Mouse (Mus musculus) limb, embryonic 15.5 days (tissue): Measurements from ENCODE around the gene Wdfy3. TPM values are rescaled to one million over a fixed set of nuclear protein-coding genes. Genes with fewer than 3 reads are reported as not detected.

Experiments
- ATAC-seq: fragments of 200-750 bp; cut with Nextera tagmentation; 2 replicates; pipeline ENCODE4 v1.8.0; 2017; ENCODE audit warnings: low read depth, moderate TSS enrichment; ENCODE audit not compliant: insufficient number of reproducible peaks, low FRiP score, low TSS enrichment
- H3K27ac ChIP-seq: fragments of 300-500 bp; sonication (generic); 2 replicates; pipeline ENCODE4 v1.5.1; 2015; ENCODE audit warnings: moderate library complexity, mild to moderate bottlenecking, inconsistent platforms
- H3K27me3 ChIP-seq: fragments of 300-500 bp; sonication (generic); 2 replicates; pipeline ENCODE4 v1.6.1; 2015; ENCODE audit warnings: inconsistent platforms
- H3K36me3 ChIP-seq: fragments of 300-500 bp; sonication (generic); 2 replicates; pipeline ENCODE4 v1.6.1; 2015; ENCODE audit warnings: inconsistent platforms
- H3K4me1 ChIP-seq: fragments of 300-500 bp; sonication (generic); 2 replicates; pipeline ENCODE4 v1.6.1; 2015; ENCODE audit warnings: inconsistent platforms
- H3K4me2 ChIP-seq: fragments of 300-500 bp; sonication (generic); 2 replicates; pipeline ENCODE4 v1.6.1; 2015; ENCODE audit warnings: mild to moderate bottlenecking, inconsistent platforms
- H3K4me3 ChIP-seq: fragments of 300-500 bp; sonication (generic); 2 replicates; pipeline ENCODE4 v1.5.1; 2015; ENCODE audit warnings: mild to moderate bottlenecking, inconsistent platforms
- H3K9ac ChIP-seq: fragments of 300-500 bp; sonication (generic); 2 replicates; pipeline ENCODE4 v1.6.1; 2015; ENCODE audit warnings: inconsistent platforms
- H3K9me3 ChIP-seq: fragments of 300-500 bp; sonication (generic); 2 replicates; pipeline ENCODE4 v1.6.1; 2016; ENCODE audit warnings: inconsistent platforms
- WGBS: fragments of 180-500 bp; shearing (Covaris S2); methylation state at CpG from one replicate; pipeline ENCODE4 v1.1.7; 2015; 5-methylcytosine and 5-hydroxymethylcytosine counted together
- polyA plus RNA-seq: library from polyadenylated mRNA; unstranded; fragments of >200 nt; fragmentation: Nextera tagmentation; extraction: Ambion mirVana; gene quantifications from 2 replicates; pipeline ENCODE4 v1.2.1, GENCODE M21; 2015

The Wdfy3 gene
- polyA plus RNA-seq, 1 experiment from 2014 or later, result 14.4 TPM

DNA sequence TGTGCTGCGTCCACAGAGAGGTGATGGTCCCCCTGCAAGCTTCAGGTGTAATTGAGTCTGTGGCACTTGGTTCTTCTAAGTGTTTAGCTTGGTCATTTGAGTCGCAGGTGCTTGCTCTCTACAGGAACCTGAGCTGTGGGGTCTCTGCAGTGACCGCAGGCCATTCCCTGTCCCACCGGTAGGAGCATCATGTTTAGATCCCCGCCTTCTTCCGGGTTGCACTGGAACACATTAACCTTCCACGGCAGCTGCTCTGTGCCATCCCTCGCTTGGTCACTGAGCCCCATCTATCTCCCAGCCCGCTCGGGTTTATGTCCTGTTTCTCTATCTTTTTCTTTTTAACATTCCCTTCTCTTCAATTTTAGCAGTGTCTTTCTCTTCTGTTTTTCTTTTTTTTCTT, 250.5 kb downstream of the Wdfy3 start:
- no peaks in the 10 kb centered on the region for H3K4me1 ChIP-seq
- no peak overlapping the region for H3K4me2 ChIP-seq
- no peaks in the 10 kb centered on the region for H3K9me3 ChIP-seq
- 52% methylated on average over 10 of the region's 10 CpGs for WGBS
- no peak for ATAC-seq
- H3K9ac ChIP-seq, result no peak overlapping the region
- peaks cover 22% of the 10 kb centered on the region for H3K27me3 ChIP-seq
- no peak overlapping the region for H3K4me3 ChIP-seq
- no peak overlapping the region for H3K27ac ChIP-seq
- no peaks in the 10 kb centered on the region for H3K36me3 ChIP-seq

DNA sequence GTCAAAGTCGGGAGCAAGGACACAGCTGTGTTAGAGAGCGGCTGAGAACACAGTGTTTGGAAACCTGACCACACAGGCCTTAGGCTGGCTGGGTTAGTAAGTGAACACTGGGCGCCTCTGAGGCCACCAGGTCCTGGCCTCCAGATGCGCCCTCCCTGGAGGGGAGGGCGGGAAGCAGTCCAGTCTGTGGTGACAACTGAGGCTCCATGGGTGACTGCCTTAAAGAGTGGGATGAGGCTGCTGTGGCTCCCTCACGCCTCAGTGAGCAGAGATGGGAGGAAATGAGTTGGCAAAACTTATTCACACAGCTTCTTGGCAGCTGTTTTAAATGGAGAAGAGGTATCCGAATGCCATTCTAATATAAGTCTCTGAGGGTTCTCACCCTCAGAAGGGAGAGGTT, 252.9 kb downstream of the Wdfy3 start:
- no peak for ATAC-seq
- Histone ChIP-seq H3K36me3 (no peaks in the 10 kb centered on the region), H3K27me3 (peaks cover 14% of the 10 kb centered on the region; the same call in 1 of the 2 replicates), H3K4me1 (no peaks in the 10 kb centered on the region), H3K9ac (no peak overlapping the region), H3K27ac (no peak overlapping the region), H3K9me3 (no peaks in the 10 kb centered on the region), H3K4me3 (no peak overlapping the region), H3K4me2 (no peak overlapping the region)
- WGBS, result 63% methylated on average over 7 of the region's 7 CpGs

DNA sequence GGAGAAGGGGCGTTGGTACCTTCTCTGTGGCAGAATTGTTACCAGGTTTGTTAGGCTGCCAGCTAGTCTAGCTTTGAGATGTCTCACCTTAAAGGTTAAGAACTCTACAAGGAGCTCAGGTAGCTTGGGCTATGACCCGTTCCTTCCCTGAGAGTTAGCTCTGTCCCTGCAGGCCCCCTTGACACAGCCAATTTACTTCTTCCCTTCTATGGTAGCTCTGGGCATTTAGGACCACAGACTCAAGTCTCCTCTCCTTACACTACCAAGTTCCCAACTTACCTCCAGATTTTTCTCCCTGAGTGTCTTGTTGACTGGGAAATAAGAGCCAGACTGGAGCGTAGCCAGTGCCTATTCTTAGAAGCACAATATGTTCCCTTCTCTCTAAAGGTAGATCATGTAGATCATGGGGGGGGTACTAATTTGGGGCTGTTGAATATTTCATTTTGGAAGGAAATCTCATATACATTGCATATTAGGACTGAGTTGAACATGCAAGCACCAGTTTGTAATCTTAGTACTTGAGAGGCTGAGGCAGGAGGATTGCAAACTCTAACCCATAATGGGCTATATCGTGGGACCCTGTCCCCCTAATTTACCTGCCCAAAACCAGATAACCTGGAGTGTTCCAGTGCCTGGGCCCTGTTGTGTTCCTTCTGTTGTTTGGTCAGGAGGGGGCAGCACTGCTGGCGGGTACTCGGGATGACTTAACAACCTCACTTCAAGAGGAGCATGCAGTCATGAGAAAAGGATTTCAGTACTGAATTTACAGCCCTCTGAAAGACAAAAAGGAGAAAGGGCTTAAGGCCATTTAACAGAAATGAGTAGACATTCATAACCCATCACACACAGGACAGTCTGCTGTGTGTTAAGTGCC, 258.2 kb downstream of the Wdfy3 start:
- no peaks in the 10 kb centered on the region for H3K27me3 ChIP-seq
- H3K9ac ChIP-seq, result no peak overlapping the region
- no peaks in the 10 kb centered on the region for H3K9me3 ChIP-seq
- ATAC-seq, result no peak
- H3K4me2 ChIP-seq, result no peak overlapping the region
- no peak overlapping the region for H3K4me3 ChIP-seq
- no peaks in the 10 kb centered on the region for H3K4me1 ChIP-seq
- 86% methylated on average over 6 of the region's 6 CpGs for WGBS
- H3K36me3 ChIP-seq, result no peaks in the 10 kb centered on the region
- no peak overlapping the region for H3K27ac ChIP-seq

DNA sequence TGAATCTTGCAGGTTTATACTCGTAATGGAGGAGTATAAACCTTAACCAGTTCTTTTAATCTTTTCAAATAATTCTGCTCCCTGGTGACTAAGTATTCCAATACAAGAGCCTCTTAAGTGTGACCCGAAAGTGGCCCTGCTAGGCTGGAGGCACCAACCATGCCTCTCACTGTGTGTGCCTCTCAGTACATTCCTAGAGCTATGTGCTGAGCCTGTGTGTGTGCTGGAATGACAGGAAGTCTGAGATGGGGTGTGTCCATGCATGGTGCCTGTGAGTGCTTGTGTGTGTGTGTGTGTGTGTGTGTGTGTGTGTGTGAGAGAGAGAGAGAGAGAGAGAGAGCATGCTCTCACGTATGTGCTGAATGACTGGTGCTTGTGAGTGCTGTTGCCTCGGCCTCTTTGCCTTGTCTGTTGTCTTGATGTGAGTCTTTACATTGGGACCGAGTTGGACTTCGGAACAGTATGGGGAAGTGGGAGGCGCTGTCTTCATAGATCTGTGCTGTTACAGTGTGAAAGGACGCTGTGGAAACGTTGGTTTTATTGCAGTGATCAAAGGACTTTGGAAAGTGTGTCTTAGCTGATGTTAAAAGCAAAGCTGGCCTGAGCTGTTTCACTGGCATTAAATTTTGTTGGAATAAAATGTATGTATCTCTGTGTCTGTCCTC, 267.2 kb downstream of the Wdfy3 start:
- H3K4me1 ChIP-seq, result no peaks in the 10 kb centered on the region
- no peak overlapping the region for H3K9ac ChIP-seq
- peaks cover 3% of the 10 kb centered on the region; the same call in 1 of the 2 replicates for H3K27me3 ChIP-seq
- H3K36me3 ChIP-seq, result no peaks in the 10 kb centered on the region
- H3K9me3 ChIP-seq, result no peaks in the 10 kb centered on the region; the same call in 1 of the 2 replicates
- no peak for ATAC-seq
- WGBS, result 53% methylated on average over 9 of the region's 9 CpGs
- H3K4me2 ChIP-seq, result no peak overlapping the region
- no peak overlapping the region for H3K4me3 ChIP-seq
- H3K27ac ChIP-seq, result no peak overlapping the region

DNA sequence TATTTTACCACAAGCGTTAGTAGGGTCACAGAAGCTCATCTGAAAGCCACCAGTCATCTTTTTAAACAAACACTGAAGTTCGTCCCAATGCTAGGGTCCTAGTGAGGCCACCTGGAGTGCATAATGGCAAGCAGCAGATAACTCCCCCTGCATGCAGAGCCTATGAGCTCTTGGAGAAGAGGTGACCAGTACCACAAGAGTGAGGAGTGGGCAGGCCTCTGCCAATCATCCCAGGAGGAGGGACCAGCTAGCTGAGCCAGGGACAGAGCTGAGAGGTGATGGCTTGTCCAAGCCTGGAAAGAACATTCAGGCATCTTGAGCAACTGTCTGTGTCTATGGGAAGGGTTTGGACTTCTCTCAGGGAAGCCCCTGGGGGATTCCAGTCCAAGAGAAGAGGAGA, 267.8 kb downstream of the Wdfy3 start:
- H3K36me3 ChIP-seq, result no peaks in the 10 kb centered on the region
- no peak overlapping the region for H3K9ac ChIP-seq
- peaks cover 3% of the 10 kb centered on the region; the same call in 1 of the 2 replicates for H3K27me3 ChIP-seq
- H3K27ac ChIP-seq, result no peak overlapping the region
- H3K9me3 ChIP-seq, result no peaks in the 10 kb centered on the region; the same call in 1 of the 2 replicates
- ATAC-seq, result no peak
- WGBS, result 80% methylated on average over 2 of the region's 2 CpGs
- no peak overlapping the region for H3K4me3 ChIP-seq
- no peaks in the 10 kb centered on the region for H3K4me1 ChIP-seq
- no peak overlapping the region for H3K4me2 ChIP-seq

DNA sequence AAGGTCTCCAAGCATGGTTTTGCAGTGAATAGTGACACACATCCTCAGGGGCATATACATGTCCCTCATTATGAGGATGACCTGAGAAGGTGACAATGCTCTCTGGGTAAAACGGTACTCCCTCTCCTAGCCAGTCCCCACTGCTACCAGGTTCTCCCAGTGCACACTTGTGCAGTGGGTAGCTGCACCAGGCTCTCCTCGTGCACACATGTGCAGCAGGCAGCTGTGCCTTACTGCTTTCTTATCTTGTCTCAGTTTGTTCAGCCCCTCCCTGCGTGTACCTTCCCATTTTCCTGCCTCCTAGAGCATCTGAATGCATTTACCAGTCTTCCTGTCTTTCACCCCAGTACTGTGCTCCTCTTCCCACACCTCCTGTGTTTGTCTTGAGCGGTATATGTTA, 277.1 kb downstream of the Wdfy3 start:
- H3K27ac ChIP-seq, result no peak overlapping the region
- 65% methylated on average over 4 of the region's 4 CpGs for WGBS
- H3K36me3 ChIP-seq, result no peaks in the 10 kb centered on the region
- H3K4me3 ChIP-seq, result no peak overlapping the region
- H3K27me3 ChIP-seq, result no peaks in the 10 kb centered on the region
- no peaks in the 10 kb centered on the region for H3K4me1 ChIP-seq
- no peak for ATAC-seq
- no peaks in the 10 kb centered on the region for H3K9me3 ChIP-seq
- H3K4me2 ChIP-seq, result no peak overlapping the region
- H3K9ac ChIP-seq, result no peak overlapping the region

DNA sequence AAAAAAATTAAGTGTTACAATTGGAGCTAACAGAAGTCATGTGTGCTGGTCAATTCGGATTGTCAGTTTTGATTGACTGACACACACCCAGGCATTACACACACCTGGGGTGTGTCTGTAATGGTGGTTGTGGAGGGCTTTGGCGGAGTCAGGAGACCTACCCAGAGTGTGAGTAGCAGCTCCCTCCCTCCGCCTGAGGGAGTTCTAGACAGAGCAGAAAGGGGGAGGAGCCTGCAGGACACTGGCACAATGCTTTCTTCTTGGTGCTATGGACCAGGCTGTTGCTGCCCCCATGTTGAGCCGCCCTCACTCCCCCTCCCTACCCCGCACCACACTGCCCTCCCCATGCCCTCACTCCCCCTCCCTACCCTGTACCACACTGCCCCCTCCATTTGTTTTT, 279.2 kb downstream of the Wdfy3 start:
- H3K9ac ChIP-seq, result no peak overlapping the region
- no peak overlapping the region for H3K4me3 ChIP-seq
- no peak overlapping the region for H3K27ac ChIP-seq
- H3K4me1 ChIP-seq, result no peaks in the 10 kb centered on the region
- no peaks in the 10 kb centered on the region for H3K36me3 ChIP-seq
- H3K27me3 ChIP-seq, result no peaks in the 10 kb centered on the region
- no peaks in the 10 kb centered on the region for H3K9me3 ChIP-seq
- H3K4me2 ChIP-seq, result no peak overlapping the region
- no peak for ATAC-seq
- 68% methylated on average over 5 of the region's 5 CpGs for WGBS

DNA sequence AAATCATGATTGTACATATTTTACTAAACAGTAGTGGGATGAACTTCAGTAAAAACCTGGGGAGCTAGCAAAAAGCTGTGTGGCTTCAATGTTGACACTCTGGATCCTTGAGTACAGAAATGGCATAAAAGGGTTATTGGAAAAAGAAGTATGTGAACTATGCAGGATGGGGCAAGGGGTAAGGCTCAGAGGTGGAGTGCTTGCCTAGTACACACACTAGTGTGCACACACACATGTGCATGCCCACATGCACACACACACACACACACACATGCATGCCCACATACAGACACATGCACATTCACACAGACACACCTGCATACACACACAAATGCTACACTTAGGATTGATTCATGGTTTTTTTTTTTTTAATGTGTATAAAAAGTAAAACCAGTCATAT, 280.0 kb downstream of the Wdfy3 start:
- Histone ChIP-seq H3K9me3 (no peaks in the 10 kb centered on the region), H3K9ac (no peak overlapping the region), H3K27ac (no peak overlapping the region), H3K4me2 (no peak overlapping the region), H3K36me3 (no peaks in the 10 kb centered on the region), H3K4me1 (no peaks in the 10 kb centered on the region), H3K4me3 (no peak overlapping the region), H3K27me3 (no peaks in the 10 kb centered on the region)
- ATAC-seq, result no peak

DNA sequence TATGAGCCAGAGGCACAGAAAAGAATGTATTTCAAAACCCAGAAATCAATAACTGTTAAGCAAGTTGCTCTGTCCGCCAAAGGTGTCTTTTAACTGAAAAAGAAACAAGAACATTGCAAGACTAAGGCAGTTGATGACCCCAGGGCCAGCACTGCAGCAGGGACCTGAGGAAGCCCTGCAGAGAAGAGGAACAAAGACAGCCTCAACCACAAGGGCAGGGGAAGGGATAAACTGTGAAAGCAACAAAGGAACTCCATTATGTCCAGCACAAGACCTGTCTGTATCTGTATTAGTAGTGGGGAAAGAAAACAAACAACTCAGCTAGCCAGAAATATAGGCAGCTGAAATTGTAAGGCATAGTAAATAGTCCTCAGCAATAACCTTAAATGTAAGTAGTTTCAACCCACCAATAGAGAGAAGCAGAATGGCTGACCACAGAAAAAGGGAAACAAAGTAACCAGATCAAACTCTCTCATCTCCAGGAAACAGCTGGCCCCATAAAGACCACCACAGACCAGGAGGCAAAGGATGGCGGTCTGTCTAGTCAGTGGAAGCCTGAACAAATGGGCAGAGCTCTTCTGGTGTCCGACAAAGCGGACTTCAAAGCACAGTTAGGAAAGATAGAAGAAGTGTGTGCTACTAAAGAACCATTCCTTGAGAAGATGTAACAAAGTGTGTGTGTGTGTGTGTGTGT, 283.7 kb downstream of the Wdfy3 start:
- no peak overlapping the region for H3K27ac ChIP-seq
- H3K9me3 ChIP-seq, result no peaks in the 10 kb centered on the region
- WGBS, result 67% methylated on average over 4 of the region's 4 CpGs
- H3K4me3 ChIP-seq, result no peak overlapping the region
- no peaks in the 10 kb centered on the region for H3K4me1 ChIP-seq
- H3K27me3 ChIP-seq, result no peaks in the 10 kb centered on the region
- H3K4me2 ChIP-seq, result no peak overlapping the region
- no peaks in the 10 kb centered on the region for H3K36me3 ChIP-seq
- ATAC-seq, result no peak
- no peak overlapping the region for H3K9ac ChIP-seq

DNA sequence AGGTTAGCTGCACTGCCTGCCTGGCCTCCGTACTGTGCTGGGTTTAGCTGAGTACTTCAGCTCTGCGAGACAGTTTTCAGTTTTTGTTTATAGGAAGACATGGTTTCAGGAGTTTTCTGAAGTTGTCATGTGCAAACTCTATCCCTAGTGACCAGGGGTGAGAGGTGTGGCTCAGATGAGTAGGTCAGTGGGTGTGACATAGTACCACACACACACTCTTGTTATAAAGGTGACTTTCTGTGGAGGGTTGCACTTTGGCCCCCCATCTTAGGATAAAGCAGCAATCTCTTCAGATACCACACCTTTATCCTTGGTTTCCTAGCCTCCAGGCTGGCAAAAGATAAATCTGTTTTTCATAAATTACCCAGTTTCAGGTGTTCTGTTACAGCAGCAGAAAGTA, 284.9 kb downstream of the Wdfy3 start:
- no peaks in the 10 kb centered on the region for H3K9me3 ChIP-seq
- no peaks in the 10 kb centered on the region for H3K4me1 ChIP-seq
- H3K27me3 ChIP-seq, result no peaks in the 10 kb centered on the region
- no peak overlapping the region for H3K27ac ChIP-seq
- no peak overlapping the region for H3K9ac ChIP-seq
- H3K36me3 ChIP-seq, result no peaks in the 10 kb centered on the region
- ATAC-seq, result no peak
- no peak overlapping the region for H3K4me2 ChIP-seq
- WGBS, result 91% methylated on average over 2 of the region's 2 CpGs
- H3K4me3 ChIP-seq, result no peak overlapping the region

DNA sequence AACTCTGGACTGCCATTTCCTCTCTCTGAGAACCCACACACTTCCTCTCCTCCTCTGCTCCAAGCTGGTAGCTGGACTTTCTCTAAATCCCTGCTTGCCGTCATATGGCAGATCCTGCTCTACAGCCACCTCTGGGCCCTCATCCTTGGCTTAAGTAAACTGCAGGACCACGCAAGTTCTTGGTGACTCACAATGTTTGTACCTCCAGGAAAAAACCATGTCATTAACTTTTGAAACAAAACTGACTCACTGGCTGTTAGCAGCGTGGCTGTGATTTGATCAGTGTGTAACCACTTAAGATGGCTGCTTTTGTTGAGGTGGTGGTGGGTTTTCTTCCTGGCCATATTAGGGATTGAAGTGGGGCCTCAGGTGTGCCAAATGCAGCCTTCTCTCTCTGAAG, 285.4 kb downstream of the Wdfy3 start:
- Histone ChIP-seq H3K27ac (no peak overlapping the region), H3K36me3 (no peaks in the 10 kb centered on the region), H3K9me3 (no peaks in the 10 kb centered on the region), H3K4me1 (0 out of 2 replicates have a peak, but pooled peaks cover 2% of the 10 kb centered on the region), H3K9ac (no peak overlapping the region), H3K4me2 (no peak overlapping the region), H3K27me3 (no peaks in the 10 kb centered on the region), H3K4me3 (no peak overlapping the region)
- no peak for ATAC-seq
- 62% methylated on average over 3 of the region's 3 CpGs for WGBS
